Mouse (Mus musculus): Measurements from ENCODE around the gene Slc35f1. TPM values are rescaled to one million over a fixed set of nuclear protein-coding genes. Genes with fewer than 3 reads are reported as not detected.

Gene Slc35f1
- polyA plus RNA-seq (2017; shearing (Covaris generic)), result not detected

DNA sequence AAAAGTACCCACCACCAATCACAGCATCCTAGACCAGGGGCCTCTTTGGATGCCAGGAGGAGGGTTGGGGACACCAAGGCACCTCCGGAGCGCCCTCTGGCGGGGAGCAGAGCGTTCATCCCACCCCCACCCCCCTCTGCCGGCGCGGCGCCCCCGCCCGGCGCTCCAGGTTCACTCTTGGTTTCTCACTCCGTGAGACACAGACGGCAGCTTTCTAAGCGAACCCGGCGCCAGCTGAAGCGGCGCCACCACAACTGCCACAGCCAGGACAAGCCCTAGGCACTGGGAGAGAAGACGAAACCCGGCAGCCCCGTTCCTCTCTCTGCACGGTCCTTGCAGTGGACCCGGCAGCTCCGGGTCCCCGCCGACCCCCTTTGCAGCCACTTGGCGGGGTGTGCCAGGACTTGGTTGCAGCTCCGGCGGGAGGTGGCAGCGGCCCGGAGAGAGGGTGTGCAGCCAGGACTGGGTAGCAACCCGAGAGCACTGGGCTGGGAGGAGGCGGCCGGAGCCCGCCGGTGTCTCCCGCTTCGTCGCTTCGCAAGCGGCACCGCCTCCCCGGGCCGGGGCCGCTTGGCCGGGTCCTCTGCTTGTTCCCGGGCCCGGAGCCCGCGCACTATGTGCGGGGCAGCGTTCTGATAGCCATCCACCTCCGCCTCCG, at the start of gene Slc35f1:
TSS of gene Slc35f1 (plus strand) at position 200 of the 658 bp plus-strand sequence.
- ATAC-seq, result no peak

DNA sequence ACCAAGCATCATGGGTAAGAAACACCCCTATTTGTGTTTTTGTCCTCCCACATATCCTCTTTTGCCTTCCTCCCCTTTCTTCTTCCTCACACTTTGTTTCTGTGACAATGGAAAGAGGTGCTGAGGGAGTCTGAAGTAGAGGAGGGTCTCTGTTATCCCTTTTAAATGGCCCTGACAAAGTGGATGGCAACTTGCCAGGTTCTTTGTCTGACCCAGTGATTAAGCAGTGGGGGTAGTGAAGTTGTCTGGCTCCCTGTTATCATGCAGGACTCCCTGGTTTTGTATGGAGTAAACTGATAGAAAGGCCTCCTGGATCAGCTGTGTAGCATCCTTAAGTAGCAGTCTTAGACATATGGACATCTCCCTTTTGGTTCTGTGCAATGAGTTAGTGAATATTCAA, 19.1 kb upstream of the Slc35f1 start:
- no peak for ATAC-seq

GRCm38 (mm10) chr10:52690992-52691731, 829 bp downstream of the Slc35f1 start:
- ATAC-seq, result no peak

DNA sequence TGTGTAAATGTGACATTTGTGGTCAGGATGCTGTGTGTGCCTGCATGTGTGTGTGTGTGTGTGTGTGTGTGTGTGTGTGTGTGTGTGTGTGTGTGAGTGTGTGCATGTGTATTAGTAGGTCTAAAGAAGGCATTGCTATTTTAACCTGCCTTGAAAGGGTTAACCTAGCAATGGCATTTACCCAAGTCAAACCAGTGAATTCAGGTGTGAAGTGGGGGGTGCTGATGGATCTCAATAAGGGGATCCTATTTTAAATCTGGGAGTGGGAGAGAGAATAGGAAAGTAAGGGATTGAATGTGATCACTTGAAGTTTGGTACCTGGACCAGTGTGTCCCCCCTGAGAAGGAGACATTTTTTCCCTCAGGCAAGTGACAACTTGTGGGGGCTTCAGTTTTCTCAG, 13.4 kb downstream of the Slc35f1 start:
- ATAC-seq, result no peak

GRCm38 (mm10) chr10:52704101-52705051, 14.0 kb downstream of the Slc35f1 start:
- no peak for ATAC-seq

DNA sequence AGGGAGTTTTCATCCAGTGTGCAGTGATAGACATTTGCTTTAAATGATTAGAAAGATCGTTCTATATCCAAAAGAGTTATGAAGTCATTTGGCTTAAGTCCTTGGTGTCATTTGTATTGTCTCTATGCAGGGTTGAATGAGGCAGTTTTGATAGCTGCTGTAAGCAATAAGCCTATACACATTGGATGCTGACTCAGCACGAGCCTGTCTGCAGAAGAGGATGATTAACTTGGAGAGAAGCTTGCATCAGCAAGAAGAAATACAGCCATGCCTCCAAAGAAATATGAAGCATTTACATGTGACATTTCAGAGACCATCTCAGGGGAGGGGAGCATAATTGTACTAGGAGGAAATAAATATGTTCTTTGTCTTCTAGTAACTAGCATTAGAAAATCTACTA, 19.1 kb downstream of the Slc35f1 start:
- ATAC-seq, result no peak

- ATAC-seq, result no peak
Observed at GRCm38 (mm10) chr10:52712166-52712565, 21.8 kb downstream of the Slc35f1 start.

DNA sequence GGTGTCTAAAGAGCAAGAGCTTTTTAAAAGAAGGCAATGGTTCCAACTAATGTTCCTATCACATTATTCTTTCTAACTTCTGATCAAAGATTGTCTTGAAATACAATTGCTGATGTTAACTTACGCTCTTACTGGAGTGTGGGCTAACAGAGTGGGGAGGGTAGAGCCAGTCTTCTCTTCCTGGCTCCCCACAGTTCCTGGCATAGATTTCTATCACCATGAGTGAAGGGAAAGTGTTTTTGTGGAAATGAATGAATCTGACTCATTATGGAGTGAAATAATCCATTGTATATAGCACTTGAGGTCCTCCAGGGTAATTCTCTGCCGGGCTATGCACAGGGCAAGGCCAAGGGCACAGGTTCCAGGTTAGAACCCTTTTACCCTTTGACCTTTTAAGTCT, 24.2 kb downstream of the Slc35f1 start:
- ATAC-seq, result no peak

GRCm38 (mm10) chr10:52715146-52715545, 24.8 kb downstream of the Slc35f1 start:
- ATAC-seq, result no peak

DNA sequence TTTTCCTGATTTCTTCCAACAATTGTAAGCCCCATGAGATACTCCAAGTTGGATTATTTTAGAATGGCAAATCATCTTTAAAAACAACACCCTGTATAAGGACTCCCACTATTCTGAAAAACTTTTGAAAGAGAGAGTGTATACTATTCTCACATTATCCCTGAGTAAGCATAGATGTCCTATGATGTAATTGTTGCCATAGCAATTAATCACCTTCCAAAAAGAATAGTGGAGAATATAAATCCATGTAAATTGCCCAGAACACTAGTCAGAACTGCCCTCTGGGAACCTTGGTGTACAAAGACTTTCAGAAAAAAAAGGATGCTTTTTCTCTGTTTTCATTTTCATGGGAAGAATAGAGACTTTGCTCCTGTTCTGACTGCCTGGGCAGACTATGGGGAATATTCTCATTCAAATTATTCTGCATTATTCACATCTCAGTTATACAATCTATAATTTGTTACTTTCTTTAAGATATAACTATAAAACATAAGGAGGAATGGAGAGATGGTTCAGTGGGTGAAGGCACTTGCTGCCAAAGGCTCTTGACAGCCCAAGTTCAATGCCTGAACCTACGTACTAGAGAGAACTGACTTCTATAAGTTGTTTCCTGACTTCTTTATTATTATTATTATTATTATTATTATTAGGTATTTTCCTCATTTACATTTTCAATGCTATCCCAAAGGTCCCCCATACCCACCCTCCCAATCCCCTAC, 28.0 kb downstream of the Slc35f1 start:
- no peak for ATAC-seq

DNA sequence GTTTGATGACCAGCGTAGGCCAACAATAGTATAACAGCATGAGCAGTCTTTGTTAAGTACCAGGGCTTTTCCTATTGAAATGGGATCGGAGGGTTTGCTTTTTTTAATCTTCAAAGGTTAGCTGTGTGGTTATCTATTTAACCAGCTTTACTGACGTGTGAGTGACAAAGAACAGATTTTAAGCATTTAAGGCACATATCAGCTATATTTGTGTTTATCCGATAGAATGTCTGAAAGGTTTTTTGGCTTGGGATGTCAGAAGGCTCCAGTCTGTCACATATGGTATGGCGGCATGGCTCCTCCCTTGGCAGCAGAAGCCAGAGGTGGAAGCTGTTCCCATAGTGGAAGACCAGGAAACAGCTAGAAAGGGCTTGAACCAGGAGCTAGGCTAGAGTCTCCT, 36.3 kb downstream of the Slc35f1 start:
- no peak for ATAC-seq

- ATAC-seq, result no peak
Observed at GRCm38 (mm10) chr10:52742671-52743379, 52.5 kb downstream of the Slc35f1 start.

- no peak for ATAC-seq
Observed at GRCm38 (mm10) chr10:52743831-52744230, 53.5 kb downstream of the Slc35f1 start.

- ATAC-seq, result no peak
Observed at GRCm38 (mm10) chr10:52748028-52748597, 57.8 kb downstream of the Slc35f1 start.

DNA sequence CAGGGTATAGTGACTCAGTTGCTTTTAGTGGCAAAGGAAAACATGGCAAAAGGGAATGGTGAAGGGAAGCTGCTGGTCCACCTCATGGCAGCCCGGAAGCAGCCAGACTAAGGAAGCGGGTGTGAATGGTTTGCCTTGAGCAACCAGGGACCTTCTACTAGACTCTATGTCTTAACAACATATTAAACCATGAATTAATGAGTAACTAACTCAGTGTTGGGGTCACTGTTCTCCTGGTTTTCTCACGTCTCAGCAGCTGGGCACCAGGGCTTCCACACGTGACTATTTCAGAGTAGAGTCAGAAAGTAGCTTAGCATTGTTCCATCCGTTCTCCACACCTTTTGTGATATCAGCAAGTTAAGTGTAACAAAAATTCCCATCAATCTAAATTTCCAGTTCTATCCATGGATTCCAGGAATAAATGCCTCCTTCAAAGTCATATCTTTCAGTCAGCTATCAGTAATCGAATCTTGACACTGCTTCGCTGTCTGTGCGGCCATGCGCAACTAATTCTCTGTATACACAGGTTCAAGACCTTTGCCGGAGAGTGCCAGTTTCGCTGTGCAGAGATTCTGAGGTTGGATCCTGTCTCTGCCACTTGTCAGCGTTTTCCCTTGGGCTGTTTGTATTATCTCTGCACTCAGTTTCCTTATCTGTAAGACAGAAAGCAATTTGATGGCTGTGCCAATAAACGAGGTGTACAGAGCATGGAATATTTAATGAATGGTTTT, 65.8 kb downstream of the Slc35f1 start:
- no peak for ATAC-seq

DNA sequence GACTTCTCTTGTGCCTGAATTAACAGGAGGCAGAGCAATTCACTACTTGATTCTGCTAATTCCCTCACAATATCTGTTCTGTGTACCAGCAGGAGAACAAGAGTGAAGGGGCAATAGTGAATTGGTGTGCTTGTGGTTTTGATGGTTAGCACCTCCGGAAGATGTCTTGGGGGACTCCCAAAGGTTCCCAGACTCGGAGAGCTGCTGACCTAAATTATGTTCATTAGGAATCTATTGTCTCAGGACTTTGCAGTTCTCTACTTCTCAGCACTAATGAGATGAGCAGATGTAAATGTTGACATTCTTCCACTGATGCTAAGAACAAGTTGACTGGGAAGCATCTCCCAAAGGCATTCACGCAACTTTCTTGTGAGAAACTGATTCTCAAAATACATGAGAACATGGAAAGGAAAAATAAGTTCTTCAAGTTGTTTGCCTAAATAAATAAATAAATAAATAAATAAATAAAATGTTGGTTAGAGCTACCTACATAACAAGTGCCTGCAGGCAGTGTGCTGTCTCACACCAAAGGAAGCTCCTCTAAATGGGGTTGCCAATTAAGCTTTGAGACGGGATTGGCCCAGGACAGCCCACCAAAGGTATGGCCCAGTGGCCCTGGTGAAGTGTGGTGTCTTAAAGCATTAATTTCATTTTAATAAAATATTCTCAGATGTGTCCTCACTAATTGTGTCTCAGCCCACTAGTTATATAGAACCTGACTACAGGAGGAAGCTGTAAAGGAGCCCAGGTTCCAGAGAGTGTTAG, 67.3 kb downstream of the Slc35f1 start:
- no peak for ATAC-seq

GRCm38 (mm10) chr10:52758589-52758988, 68.3 kb downstream of the Slc35f1 start:
- ATAC-seq, result no peak

DNA sequence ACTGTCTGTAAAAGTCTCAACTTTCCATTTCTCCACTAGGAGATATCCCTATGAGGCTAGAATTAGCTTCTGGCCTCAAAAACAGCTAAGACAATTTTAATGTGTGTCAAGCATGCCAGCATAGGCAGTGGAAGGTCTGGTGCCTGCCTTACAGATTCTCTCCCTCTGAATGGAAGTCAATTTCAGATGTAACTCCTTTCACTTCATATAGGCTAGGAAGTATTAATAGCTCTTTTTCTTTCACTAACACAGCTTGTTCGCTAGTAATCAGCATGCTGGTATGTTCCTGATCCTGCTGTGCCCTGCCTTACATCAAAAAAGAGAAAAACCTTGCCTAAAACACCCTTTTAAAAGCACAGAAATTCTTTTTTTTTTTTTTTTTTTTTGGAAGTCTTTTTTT, 70.2 kb downstream of the Slc35f1 start:
- no peak for ATAC-seq

DNA sequence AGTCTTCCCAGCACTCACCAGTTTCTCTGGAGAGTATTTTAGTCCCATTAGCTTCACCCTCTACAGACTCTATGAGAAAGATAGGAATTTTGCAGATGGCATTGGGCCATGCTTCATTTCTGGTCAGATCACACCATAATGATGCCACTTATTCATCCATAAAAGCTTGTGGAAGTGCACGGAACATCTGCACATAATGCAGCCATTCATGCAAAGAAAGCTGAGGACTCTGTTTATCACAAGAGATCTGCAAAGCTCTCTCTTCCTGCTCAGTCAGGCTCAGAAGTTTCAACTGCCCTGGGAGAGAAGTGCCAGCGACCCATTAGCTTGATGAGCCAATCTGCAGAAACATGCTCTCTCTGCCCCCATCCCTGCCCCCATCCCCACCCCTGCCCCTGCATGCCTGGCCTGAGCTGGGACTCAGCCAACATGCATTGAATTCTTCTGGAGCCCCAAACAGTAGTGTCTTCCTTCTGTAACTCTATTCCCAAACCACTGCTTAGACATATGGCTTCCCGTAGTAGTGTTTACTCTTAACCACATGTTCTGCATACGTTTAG, 89.7 kb downstream of the Slc35f1 start:
- no peak for ATAC-seq

DNA sequence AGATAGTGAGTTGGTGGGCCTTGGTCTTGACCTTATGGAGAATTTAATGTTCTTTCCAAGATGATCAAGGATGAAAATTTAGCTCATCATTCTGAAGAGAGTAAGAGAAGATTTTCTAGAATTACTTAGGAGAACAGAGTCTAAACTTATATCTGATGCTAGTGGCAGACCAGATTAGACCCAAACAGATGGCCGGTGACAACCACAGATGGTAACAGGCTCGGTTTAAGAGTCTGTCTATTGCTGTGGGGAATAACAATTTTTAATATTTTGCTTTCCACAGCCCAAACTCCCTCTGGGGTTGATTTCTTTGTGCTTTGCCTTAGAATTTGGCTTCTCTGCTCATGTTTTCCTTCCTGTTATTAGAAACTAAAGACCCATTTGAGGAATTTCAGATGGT, 96.7 kb downstream of the Slc35f1 start:
- no peak for ATAC-seq

Measured in CD4-positive, CD25-positive, alpha-beta regulatory T cell, adult 4 months (primary cell).